Mouse (Mus musculus): ENCODE measurements at regions not wholly inside any gene's neighbourhood (a gene's known extent, or its start where the extent isn't known, plus 50 kb on each side); places are given as distances from the start of the nearest gene placed in this dataset.

DNA sequence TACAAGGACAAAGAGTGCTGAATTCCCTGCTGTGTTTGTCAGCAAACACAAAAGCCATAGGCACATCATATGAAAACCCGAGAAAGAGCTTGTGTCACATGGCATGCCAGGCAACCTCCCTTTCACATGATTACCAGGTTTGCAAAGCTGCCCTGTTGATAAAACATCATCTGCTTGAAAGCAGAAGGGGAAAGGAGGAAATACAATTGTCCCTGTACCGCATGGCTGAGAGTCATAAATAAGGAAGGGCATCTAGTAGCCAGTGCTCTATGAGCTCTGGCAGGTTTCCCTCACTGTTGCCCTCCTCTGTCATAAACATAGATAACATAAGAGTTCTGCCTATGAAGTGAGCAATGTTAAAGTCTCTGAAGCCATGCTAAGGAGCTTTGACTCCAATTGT is 86.8 kb upstream of the Gadd45a start:
- H3K9me3 ChIP-seq (replicated peaks; ENCODE audit: control insufficient read depth, low read length): no peaks in the 10 kb centered on the region
- WGBS: 46% methylated on average over 2 of the region's 2 CpGs
- H3K36me3 ChIP-seq (replicated peaks; ENCODE audit: control insufficient read depth, insufficient read depth, low read length): no peaks in the 10 kb centered on the region
- DNase-seq (ENCODE audit: low spot score) (no peak), ATAC-seq (ENCODE audit: insufficient read depth, low read depth) (no peak)
- H3K27me3 ChIP-seq (ENCODE audit: control insufficient read depth, insufficient read depth, low read length): peaks cover 2% of the 10 kb centered on the region; the same call in 1 of the 2 replicates
- no peak overlapping the region for H3K9ac ChIP-seq (replicated peaks; ENCODE audit: low read depth, low read length)
- H3K4me2 ChIP-seq (ENCODE audit: low read depth, low read length): no peak overlapping the region
- H3K27ac ChIP-seq (ENCODE audit: low read depth): no peak overlapping the region
- TF ChIP-seq EP300 (IDR thresholded peaks at IDR 0.05; ENCODE audit: low read depth): no peak
- TF ChIP-seq CTCF (IDR thresholded peaks at IDR 0.05; ENCODE audit: low read depth): no peak
- H3K4me1 ChIP-seq (ENCODE audit: control insufficient read depth, insufficient read depth): no peaks in the 10 kb centered on the region; the same call in 1 of the 2 replicates
- no peak overlapping the region for H3K4me3 ChIP-seq (ENCODE audit: low read depth, low read length)

DNA sequence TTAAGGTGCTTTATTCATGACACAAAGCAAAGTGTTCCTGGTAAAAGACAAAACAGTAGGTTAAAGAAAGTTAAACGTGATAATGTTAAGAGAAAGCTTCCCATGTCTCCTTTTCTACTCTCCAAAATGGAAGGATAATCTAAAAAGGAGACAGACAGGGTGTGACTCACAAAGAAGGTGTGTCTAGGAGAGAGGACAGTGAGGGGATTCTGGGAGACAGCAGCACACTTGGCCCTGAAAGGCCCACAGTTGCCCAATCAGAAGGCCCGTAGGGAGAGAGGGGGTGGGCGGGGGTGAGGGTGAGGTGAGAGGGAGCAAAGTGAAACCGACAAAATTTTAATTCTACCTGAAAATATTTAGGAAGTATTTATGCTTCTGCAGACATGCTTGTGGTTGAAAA is 85.8 kb upstream of the Gadd45a start:
- no peak overlapping the region for H3K4me3 ChIP-seq (ENCODE audit: low read depth, low read length)
- TF ChIP-seq CTCF (IDR thresholded peaks at IDR 0.05; ENCODE audit: low read depth): no peak
- TF ChIP-seq EP300 (IDR thresholded peaks at IDR 0.05; ENCODE audit: low read depth): no peak
- H3K4me2 ChIP-seq (ENCODE audit: low read depth, low read length): no peak overlapping the region
- WGBS: 53% methylated on average over 4 of the region's 4 CpGs
- no peak for DNase-seq (ENCODE audit: low spot score)
- H3K36me3 ChIP-seq (replicated peaks; ENCODE audit: control insufficient read depth, insufficient read depth, low read length): no peaks in the 10 kb centered on the region
- no peaks in the 10 kb centered on the region; the same call in 1 of the 2 replicates for H3K4me1 ChIP-seq (ENCODE audit: control insufficient read depth, insufficient read depth)
- H3K9ac ChIP-seq (replicated peaks; ENCODE audit: low read depth, low read length): no peak overlapping the region
- ATAC-seq (ENCODE audit: insufficient read depth, low read depth): no peak
- H3K27ac ChIP-seq (ENCODE audit: low read depth): no peak overlapping the region
- no peaks in the 10 kb centered on the region for H3K9me3 ChIP-seq (replicated peaks; ENCODE audit: control insufficient read depth, low read length)
- no peaks in the 10 kb centered on the region for H3K27me3 ChIP-seq (ENCODE audit: control insufficient read depth, insufficient read depth, low read length)

DNA sequence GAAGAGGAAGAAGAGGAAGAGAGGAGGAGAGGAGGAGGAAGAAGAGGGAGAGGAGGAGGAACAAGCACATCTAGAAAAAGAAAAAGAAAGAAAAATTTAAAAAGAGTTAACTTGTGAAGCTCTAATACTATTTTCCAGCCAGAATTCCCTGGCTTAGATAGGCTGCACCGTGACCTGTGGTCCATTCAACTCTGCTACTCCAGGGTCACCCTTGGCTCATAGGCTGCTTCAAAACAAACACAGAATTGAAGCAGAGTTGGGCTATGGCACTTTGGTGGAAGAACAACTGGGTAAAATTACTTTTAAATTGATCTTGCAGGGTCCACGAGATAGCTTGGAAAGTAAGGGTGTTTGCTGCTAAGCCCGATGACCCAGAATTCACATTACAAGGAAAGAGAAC is 79.0 kb upstream of the Gadd45a start:
- DNase-seq (ENCODE audit: low spot score) (no peak), ATAC-seq (ENCODE audit: insufficient read depth, low read depth) (no peak)
- no peaks in the 10 kb centered on the region for H3K9me3 ChIP-seq (replicated peaks; ENCODE audit: control insufficient read depth, low read length)
- TF ChIP-seq CTCF (IDR thresholded peaks at IDR 0.05; ENCODE audit: low read depth) (no peak), EP300 (IDR thresholded peaks at IDR 0.05; ENCODE audit: low read depth) (no peak)
- H3K36me3 ChIP-seq (replicated peaks; ENCODE audit: control insufficient read depth, insufficient read depth, low read length): no peaks in the 10 kb centered on the region
- no peak overlapping the region for H3K4me2 ChIP-seq (ENCODE audit: low read depth, low read length)
- 76% methylated on average over 3 of the region's 3 CpGs for WGBS
- H3K27ac ChIP-seq (ENCODE audit: low read depth): no peak overlapping the region
- H3K4me3 ChIP-seq (ENCODE audit: low read depth, low read length): no peak overlapping the region
- no peak overlapping the region for H3K9ac ChIP-seq (replicated peaks; ENCODE audit: low read depth, low read length)
- no peaks in the 10 kb centered on the region for H3K27me3 ChIP-seq (ENCODE audit: control insufficient read depth, insufficient read depth, low read length)
- no peaks in the 10 kb centered on the region; the same call in 1 of the 2 replicates for H3K4me1 ChIP-seq (ENCODE audit: control insufficient read depth, insufficient read depth)

DNA sequence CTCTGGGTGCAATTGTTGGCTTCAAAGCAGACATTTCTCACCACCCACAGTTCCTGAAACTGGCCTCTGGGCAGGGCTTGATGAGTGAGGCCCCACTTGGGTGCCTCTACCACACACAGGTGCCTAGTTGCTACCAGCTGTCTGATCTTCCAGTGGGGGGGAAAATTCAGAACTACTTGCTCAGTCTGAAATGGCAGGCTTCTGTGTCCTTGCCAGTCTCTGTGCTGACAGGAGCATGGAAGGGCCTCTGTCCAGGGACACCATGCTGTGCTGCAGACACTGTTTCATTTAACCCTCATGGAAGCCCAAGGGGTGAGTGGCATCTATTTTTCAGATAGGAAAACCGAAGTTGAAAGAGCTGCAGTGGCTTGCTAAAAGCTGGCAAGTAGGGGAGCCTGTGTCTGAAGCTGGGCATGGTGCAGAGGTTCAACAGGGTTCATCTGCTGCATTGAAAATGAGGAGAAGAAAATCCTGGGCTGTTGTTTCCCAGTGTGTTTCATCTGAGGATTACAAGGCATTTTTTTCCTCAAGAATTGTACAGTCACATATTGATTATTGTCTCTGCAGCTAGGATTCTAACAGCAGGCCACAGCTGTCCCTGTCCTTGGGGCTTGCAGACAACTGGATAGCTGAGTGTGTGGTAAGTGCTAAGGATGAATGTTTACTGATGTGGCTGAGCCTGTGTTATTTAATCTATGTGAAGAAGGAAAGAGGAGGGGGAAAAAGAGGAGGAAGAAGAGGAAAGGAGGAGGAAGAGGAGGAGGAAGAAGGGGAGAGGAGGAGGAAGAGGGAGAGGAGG is 78.4 kb upstream of the Gadd45a start:
- H3K4me2 ChIP-seq (ENCODE audit: low read depth, low read length): no peak overlapping the region
- no peaks in the 10 kb centered on the region for H3K27me3 ChIP-seq (ENCODE audit: control insufficient read depth, insufficient read depth, low read length)
- no peaks in the 10 kb centered on the region; the same call in 1 of the 2 replicates for H3K4me1 ChIP-seq (ENCODE audit: control insufficient read depth, insufficient read depth)
- H3K9me3 ChIP-seq (replicated peaks; ENCODE audit: control insufficient read depth, low read length): no peaks in the 10 kb centered on the region
- no peak overlapping the region for H3K4me3 ChIP-seq (ENCODE audit: low read depth, low read length)
- ATAC-seq (ENCODE audit: insufficient read depth, low read depth) (no peak), DNase-seq (ENCODE audit: low spot score) (no peak)
- TF ChIP-seq EP300 (IDR thresholded peaks at IDR 0.05; ENCODE audit: low read depth) (no peak), CTCF (IDR thresholded peaks at IDR 0.05; ENCODE audit: low read depth) (no peak)
- H3K9ac ChIP-seq (replicated peaks; ENCODE audit: low read depth, low read length): no peak overlapping the region
- H3K27ac ChIP-seq (ENCODE audit: low read depth): no peak overlapping the region; the same call in 1 of the 2 replicates
- 35% methylated on average over 1 of the region's 1 CpGs for WGBS
- no peaks in the 10 kb centered on the region for H3K36me3 ChIP-seq (replicated peaks; ENCODE audit: control insufficient read depth, insufficient read depth, low read length)

DNA sequence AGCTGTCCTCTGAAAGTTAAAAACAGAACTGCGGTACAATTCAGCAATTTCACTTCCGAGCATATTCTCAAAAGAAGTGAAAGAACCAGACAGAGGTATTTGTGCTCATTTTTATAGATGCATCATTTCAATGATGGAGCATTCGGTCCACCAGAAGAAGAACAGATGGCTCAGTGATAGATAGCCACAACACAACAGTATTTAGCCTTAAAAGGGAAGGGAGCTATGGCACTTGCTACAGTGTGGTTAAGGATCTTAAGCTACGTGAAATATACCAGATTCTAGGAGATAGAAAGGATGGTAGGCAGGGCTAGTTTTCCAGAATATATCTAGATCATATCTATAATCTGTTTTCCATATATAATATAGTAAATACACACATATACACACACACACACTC is 77.5 kb upstream of the Gadd45a start:
- WGBS: 90% methylated on average over 4 of the region's 4 CpGs
- Histone ChIP-seq H3K27me3 (ENCODE audit: control insufficient read depth, insufficient read depth, low read length) (no peaks in the 10 kb centered on the region), H3K9ac (replicated peaks; ENCODE audit: low read depth, low read length) (no peak overlapping the region), H3K4me1 (ENCODE audit: control insufficient read depth, insufficient read depth) (no peaks in the 10 kb centered on the region; the same call in 1 of the 2 replicates), H3K4me3 (ENCODE audit: low read depth, low read length) (no peak overlapping the region), H3K36me3 (replicated peaks; ENCODE audit: control insufficient read depth, insufficient read depth, low read length) (no peaks in the 10 kb centered on the region), H3K4me2 (ENCODE audit: low read depth, low read length) (no peak overlapping the region), H3K9me3 (replicated peaks; ENCODE audit: control insufficient read depth, low read length) (no peaks in the 10 kb centered on the region), H3K27ac (ENCODE audit: low read depth) (no peak overlapping the region)
- ATAC-seq (ENCODE audit: insufficient read depth, low read depth) (no peak), DNase-seq (ENCODE audit: low spot score) (no peak)
- TF ChIP-seq CTCF (IDR thresholded peaks at IDR 0.05; ENCODE audit: low read depth) (no peak), EP300 (IDR thresholded peaks at IDR 0.05; ENCODE audit: low read depth) (no peak)

All from heart, postnatal 0 days (tissue).